Mouse (Mus musculus) heart, embryonic 10.5 days (tissue): ENCODE data around the gene Otop2. TPM values are rescaled to one million over a fixed set of nuclear protein-coding genes. Genes with fewer than 3 reads are reported as not detected.

Experiments
- DNase-seq: peaks from one replicate; pipeline ENCODE4 v3.0.0-alpha.2; 2017; ENCODE audit warnings: low spot score
- H3K27ac ChIP-seq: fragments of 300-500 bp; sonication (generic); 2 replicates; pipeline ENCODE4 v1.5.1; 2016; ENCODE audit warnings: mild to moderate bottlenecking
- H3K27me3 ChIP-seq: fragments of 300-500 bp; sonication (generic); 2 replicates; pipeline ENCODE4 v1.6.1; 2016; ENCODE audit warnings: mild to moderate bottlenecking; ENCODE audit not compliant: poor library complexity, insufficient read depth, severe bottlenecking
- H3K36me3 ChIP-seq: fragments of 300-500 bp; sonication (generic); 2 replicates; pipeline ENCODE4 v1.6.1; 2016; ENCODE audit warnings: mild to moderate bottlenecking, moderate library complexity
- H3K4me1 ChIP-seq: fragments of 300-500 bp; sonication (generic); 2 replicates; pipeline ENCODE4 v1.6.1; 2016; ENCODE audit warnings: mild to moderate bottlenecking
- H3K4me3 ChIP-seq: fragments of 300-500 bp; sonication (generic); 2 replicates; pipeline ENCODE4 v1.5.1; 2016; ENCODE audit warnings: mild to moderate bottlenecking, moderate library complexity
- H3K9me3 ChIP-seq: fragments of 300-500 bp; sonication (generic); 2 replicates; pipeline ENCODE4 v1.6.1; 2016; ENCODE audit warnings: mild to moderate bottlenecking, moderate library complexity
- WGBS: fragments of 180-500 bp; shearing (Covaris S2); methylation state at CpG from one replicate; pipeline ENCODE4 v1.1.7; 2016; 5-methylcytosine and 5-hydroxymethylcytosine counted together
- polyA plus RNA-seq: library from polyadenylated mRNA; unstranded; fragments of >200 nt; fragmentation: Nextera tagmentation; extraction: Ambion mirVana; gene quantifications from 2 replicates; pipeline ENCODE4 v1.2.1, GENCODE M21; 2016

The Otop2 gene
- polyA plus RNA-seq, 1 experiment from 2014 or later: not detected

DNA sequence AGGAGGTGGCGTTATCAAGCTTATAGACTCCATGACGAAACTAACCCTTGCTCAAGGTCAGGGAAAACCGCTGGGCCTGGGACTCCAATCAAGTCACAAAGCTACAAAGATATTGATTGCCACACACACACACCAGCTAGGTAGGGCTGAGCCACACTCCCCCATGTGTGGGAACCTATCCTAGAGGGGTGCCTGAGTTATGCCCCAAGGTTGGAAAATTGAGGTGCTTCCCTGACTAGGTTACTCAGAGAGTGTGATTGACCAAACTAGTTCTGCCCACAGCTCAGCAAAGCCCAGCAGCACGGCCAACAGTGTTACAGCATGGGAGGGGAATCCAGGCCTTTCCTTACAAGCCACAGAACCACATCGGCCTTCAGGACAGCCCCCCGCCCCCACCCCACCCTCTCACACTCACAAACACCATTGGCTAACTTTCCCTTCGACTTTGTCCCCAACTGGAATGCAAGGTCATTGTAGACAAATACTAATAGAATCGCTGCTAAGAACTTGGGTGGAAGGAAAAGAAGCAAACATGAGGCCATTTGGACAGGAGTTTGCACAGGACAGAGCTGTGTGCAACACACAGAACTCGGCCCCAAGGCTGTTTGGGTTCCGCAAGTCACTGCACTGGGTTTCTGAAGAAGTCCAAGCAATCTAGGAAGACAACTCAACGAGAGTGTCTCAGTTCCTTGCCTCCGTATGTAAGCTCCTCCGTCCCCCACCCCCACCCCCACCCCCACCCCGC is 14.2 kb upstream of the Otop2 start:
- peaks cover 33% of the 10 kb centered on the region for H3K27me3 ChIP-seq
- no peaks in the 10 kb centered on the region for H3K9me3 ChIP-seq
- peaks cover 36% of the 10 kb centered on the region for H3K4me1 ChIP-seq
- DNase-seq: no peak
- no peaks in the 10 kb centered on the region for H3K36me3 ChIP-seq
- H3K27ac ChIP-seq: peak overlapping the region; percentile 72
- 0 out of 2 replicates have a peak overlapping the region, but pooled peaks have one; percentile 16 for H3K4me3 ChIP-seq
- 54% methylated on average over 14 of the region's 14 CpGs for WGBS

DNA sequence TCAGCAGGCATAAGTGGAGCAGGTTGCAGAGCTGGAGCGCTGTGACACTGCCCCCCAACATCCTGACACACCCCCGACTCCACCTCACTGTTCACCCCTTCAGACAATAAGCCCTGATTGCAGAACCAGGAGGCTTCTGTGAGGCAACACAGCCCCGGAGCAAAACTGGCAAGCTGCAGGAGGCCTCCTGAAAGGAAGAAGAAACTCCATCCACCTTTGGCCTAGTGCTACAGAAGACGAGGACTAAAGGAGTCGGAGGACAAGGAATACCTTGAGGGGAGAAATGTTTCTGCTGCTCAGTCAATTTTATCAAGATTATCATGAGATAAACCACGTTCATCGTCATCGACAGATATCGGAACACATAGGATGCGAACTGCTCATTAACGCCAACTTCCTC is 11.0 kb upstream of the Otop2 start:
- no peak for DNase-seq
- WGBS: 86% methylated on average over 11 of the region's 11 CpGs
- Histone ChIP-seq H3K36me3 (no peaks in the 10 kb centered on the region), H3K27me3 (peaks cover 46% of the 10 kb centered on the region), H3K9me3 (no peaks in the 10 kb centered on the region), H3K4me1 (peaks cover 38% of the 10 kb centered on the region), H3K4me3 (no peak overlapping the region), H3K27ac (no peak overlapping the region)

DNA sequence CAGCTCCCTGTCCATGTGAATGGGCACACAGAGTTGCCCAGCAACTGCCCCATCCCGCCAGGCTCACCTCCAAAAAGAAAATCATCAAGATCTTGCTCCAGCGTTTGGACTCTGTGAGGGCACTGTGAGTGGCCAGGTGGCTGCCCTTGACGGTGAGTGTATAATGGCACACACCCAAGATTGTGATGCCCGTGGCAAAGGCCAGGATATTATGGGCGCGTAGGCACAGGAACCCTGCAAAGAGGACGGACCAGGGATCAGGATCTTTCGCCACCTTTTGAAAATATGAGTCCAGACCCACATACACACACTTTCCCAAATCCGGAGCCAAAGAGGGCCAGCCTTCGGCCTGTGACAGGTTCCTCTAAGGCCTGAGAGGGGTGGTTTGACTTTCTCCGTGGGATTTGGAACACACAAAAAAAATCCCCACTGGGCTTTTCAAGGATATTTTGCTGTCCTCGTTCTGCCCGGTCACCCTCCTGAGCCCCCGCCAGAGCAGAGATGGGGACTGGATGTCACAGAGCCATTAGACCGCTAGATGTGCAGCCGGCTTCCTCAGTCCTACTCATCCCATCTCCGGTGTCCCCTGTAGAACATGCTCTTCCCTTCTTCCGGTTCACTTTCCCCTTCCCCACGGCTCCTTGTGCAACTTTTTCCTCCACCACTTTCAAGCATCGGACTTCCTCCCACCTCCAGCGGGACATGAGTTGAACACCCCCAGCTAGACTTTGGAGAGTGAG is 10.3 kb upstream of the Otop2 start:
- Histone ChIP-seq H3K4me3 (peak overlapping the region; percentile 68), H3K27ac (peak overlapping the region; percentile 82), H3K36me3 (no peaks in the 10 kb centered on the region), H3K4me1 (peaks cover 35% of the 10 kb centered on the region), H3K27me3 (peaks cover 46% of the 10 kb centered on the region), H3K9me3 (no peaks in the 10 kb centered on the region)
- DNase-seq: no peak
- 57% methylated on average over 21 of the region's 21 CpGs for WGBS

DNA sequence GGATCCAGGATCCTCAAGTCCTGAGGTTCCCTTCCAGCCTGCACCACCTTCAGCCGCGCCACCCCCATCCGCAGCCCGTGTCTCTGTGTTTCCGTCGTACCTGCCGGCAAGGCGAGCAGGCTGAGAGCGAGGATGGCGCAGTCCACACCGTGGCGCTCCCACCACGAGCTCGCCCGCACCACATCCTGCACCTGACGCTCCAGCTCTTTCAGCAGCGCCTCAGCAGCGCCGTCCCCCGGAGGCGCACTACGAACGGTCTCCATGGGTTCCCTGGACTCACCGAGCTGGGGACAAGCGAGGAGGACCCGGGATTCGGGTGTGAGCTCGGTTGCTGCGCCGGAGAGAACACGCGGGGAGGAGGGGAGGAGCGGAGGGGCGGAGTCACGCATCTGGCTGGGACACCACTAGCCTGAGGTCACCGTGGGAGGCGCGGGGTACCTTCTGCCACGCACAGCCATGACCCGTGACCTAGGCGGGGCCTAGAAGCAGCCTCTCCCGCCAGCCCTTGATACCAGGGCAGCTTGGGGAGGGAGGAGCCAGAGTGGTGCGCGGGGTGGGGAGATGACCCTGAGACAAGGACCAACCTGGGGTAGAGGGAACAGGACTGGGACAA is 9.6 kb upstream of the Otop2 start, which contains the start of gene Fads6:
Fads6 (minus strand) TSS at position 450 of the 613 bp plus-strand sequence.
- peaks cover 28% of the 10 kb centered on the region for H3K4me1 ChIP-seq
- H3K27me3 ChIP-seq: peaks cover 46% of the 10 kb centered on the region
- H3K36me3 ChIP-seq: no peaks in the 10 kb centered on the region
- 1% methylated on average over 44 of the region's 44 CpGs for WGBS
- H3K4me3 ChIP-seq: peak within 1 kb of the TSS; percentile 68
- DNase-seq: no peak
- H3K27ac ChIP-seq: peak within 1 kb of the TSS; percentile 82
- no peaks in the 10 kb centered on the region for H3K9me3 ChIP-seq

DNA sequence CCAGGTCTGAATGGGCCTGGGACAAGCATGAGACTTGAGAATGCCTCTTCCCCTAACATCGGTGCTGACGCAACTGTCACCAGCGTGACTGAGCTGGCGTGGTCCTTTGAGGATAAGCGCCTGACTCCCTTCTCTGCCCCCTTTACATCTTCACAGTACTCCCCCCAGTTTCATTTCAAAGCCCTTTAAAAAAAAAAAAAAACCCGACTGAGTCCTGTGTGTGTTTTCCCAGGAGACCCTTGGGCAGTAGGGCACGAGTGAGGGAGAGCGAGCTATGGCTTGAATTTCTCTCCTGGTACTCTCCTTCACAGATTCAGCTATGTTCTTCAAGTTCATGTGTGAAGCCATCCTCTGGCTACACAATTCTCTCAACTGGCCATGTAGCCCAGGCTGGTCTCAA is 8.8 kb upstream of the Otop2 start:
- Histone ChIP-seq H3K4me3 (no peak overlapping the region), H3K36me3 (no peaks in the 10 kb centered on the region), H3K27ac (no peak overlapping the region), H3K9me3 (no peaks in the 10 kb centered on the region), H3K4me1 (peaks cover 19% of the 10 kb centered on the region), H3K27me3 (peaks cover 46% of the 10 kb centered on the region)
- WGBS: 61% methylated on average over 8 of the region's 8 CpGs
- no peak for DNase-seq

DNA sequence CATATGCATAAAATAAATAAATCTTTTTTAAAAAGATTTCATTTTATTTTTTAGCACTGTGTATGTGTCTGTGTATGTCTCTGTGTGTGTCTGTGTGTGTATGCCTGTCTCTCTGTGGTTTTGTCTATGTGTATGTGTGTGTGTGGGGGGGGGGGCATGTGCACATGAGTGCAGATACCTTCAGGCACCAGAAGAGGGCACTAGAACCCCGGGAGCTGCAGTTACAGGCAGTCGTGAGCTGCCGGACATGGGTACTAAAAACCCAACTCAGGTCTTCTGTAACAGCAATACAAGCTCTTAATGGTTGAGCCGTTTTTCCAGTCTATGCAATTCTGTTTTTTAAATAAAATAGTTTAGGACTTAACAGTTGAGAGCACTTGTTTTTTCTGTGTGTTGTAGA is 6.2 kb upstream of the Otop2 start:
- no peaks in the 10 kb centered on the region for H3K9me3 ChIP-seq
- no peak overlapping the region for H3K27ac ChIP-seq
- H3K4me1 ChIP-seq: peaks cover 18% of the 10 kb centered on the region
- H3K27me3 ChIP-seq: peaks cover 44% of the 10 kb centered on the region
- 76% methylated on average over 4 of the region's 4 CpGs for WGBS
- no peaks in the 10 kb centered on the region for H3K36me3 ChIP-seq
- no peak overlapping the region for H3K4me3 ChIP-seq
- no peak for DNase-seq

DNA sequence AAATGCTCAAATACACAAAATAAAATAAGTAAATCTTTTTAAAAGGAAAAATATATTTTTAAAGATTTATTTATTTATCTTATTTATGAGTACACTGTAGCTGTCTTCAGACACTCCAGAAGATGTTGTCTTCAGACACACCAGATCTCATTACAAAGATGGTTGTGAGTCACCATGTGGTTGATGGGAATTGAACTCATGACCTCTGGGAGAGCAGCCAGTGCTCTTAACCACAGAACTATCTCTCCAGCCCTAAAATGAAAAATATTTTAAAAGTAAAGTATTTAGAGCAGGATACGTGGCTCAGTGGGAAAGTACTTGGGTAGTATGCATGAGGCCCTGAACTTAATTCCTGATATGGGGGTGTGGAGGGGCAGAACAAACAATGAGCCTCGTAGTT is 5.6 kb upstream of the Otop2 start:
- no peak for DNase-seq
- peaks cover 44% of the 10 kb centered on the region for H3K27me3 ChIP-seq
- no peaks in the 10 kb centered on the region for H3K36me3 ChIP-seq
- H3K27ac ChIP-seq: no peak overlapping the region
- WGBS: 86% methylated on average over 2 of the region's 2 CpGs
- peaks cover 21% of the 10 kb centered on the region for H3K4me1 ChIP-seq
- H3K9me3 ChIP-seq: no peaks in the 10 kb centered on the region
- H3K4me3 ChIP-seq: no peak overlapping the region

DNA sequence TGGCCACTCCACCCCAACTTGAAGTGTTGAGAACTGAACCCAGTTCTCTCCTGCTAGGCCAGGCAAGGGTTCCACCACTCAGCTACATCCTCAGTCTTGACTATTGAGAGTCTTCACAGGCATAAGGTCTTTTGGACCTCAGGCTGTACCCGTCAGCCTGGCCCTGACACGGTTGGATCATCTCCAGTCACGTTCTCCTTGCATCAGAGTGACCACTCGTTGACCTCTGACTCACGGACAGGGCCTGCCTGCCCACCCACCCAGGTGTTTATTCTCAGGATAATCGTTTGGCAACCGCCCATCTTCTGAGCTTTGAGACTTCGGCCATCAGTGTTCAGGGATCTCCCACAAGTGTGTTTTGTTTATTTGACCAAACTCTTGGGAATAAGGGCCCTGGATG is 3.8 kb upstream of the Otop2 start:
- no peak for DNase-seq
- 59% methylated on average over 8 of the region's 8 CpGs for WGBS
- Histone ChIP-seq H3K36me3 (no peaks in the 10 kb centered on the region), H3K27me3 (peaks cover 44% of the 10 kb centered on the region), H3K4me3 (no peak overlapping the region), H3K4me1 (peaks cover 15% of the 10 kb centered on the region), H3K27ac (no peak overlapping the region), H3K9me3 (no peaks in the 10 kb centered on the region)

DNA sequence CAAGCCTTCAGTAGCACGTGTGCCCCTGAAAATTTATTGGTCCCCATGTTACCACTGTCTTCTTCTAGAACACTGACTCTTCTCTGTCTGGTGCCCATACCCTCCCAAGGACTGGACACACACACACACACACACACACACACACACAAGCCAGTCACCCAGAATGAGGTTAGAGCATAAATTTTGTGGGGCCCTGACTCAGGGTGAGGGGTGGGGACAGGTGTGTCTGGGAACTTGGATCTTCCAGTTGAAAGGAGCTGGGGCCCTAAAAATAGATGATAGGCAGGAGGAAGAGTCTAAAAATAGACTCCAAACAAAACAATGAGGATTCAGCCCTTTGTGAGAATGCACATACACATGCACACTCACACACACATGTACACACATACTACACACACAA is 1.8 kb downstream of the Otop2 start:
- Histone ChIP-seq H3K4me1 (peaks cover 30% of the 10 kb centered on the region), H3K9me3 (no peaks in the 10 kb centered on the region), H3K27ac (no peak overlapping the region), H3K36me3 (no peaks in the 10 kb centered on the region), H3K4me3 (no peak overlapping the region), H3K27me3 (peaks cover 64% of the 10 kb centered on the region)
- no peak for DNase-seq
- WGBS: 74% methylated on average over 1 of the region's 1 CpGs

DNA sequence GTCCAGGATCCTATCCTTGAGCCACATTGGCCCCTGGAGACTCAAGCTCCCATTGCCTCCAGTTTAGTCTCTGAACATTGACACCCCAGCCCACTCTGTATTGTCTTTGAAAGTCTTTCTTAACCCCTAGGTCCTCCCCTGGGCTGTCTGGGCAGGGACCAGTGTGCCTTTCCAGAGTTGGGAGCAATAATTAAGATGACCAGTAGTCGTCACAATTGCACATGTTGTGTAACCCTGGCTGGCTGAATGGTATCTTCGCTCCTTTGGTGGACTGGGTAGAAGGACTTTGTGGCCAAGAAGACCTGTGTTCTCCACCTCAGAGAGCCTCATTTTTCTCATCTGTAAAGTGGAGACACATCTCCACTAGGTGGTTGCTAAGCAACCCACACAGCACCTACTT is 7.3 kb downstream of the Otop2 start:
- Histone ChIP-seq H3K27me3 (peaks cover 82% of the 10 kb centered on the region), H3K36me3 (no peaks in the 10 kb centered on the region), H3K4me3 (no peak overlapping the region), H3K27ac (no peak overlapping the region), H3K9me3 (no peaks in the 10 kb centered on the region), H3K4me1 (peaks cover 16% of the 10 kb centered on the region)
- no peak for DNase-seq
- 41% methylated on average over 2 of the region's 2 CpGs for WGBS

DNA sequence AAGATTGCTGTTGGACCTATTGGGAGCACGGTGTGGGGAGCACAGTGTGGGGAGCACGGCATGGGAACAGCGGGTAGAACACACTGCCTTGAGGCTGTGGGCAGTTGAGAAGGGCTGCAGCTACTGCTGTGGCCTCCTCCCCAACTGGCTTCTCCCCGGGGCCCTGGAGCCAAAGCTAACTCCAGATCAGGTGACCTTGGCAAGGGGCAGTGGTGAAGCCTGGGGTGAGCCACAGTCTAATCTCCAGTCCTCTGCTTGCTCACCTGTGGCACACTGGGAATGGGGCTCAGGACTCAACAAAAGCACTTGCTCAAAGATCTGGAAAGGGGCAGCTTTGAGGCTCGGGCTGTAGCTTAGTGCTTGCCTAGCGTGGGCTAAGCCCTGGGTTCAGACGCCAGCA is 10.2 kb downstream of the Otop2 start:
- Histone ChIP-seq H3K9me3 (no peaks in the 10 kb centered on the region), H3K27me3 (peaks cover 100% of the 10 kb centered on the region), H3K4me1 (peaks cover 35% of the 10 kb centered on the region), H3K36me3 (no peaks in the 10 kb centered on the region), H3K27ac (no peak overlapping the region), H3K4me3 (no peak overlapping the region)
- no peak for DNase-seq
- 60% methylated on average over 7 of the region's 7 CpGs for WGBS

DNA sequence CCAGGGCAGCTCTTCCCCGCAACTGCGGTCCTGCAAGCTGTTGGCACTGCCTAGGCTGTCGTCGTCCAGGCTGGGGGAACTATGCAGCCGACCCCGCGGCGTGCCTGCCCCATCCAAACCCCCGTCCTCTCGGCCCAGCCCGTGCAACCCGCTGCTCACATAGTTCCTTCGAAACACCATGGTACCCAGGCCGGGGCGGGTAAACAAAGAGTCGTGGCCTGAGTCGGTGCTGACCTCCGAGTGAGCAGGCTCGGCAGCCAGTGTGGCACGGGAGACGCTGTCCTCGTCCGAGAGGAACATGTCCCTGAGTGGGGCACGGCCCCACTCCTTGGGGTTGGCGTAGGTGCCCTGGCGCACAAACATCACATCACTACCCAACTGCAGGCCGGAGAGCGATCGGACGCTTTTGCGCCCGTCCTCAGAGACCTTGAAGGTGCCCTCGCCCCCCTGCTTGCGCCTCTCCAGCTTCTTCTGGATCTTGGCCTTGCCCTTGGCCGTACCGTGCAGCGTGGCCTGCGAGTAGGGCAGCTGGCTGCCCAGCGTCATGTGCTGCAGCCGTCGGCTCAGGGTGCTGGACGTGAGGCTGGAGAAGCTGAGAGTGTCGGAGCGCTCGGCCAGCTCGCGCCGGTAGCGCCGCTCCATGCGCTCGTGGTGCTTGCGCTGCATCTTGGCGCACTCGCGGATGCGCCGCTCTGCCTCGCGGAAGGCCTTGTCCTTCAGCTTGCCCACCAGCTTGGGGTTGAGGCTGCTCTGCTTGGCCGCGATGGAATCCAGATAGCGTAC is 11.5 kb downstream of the Otop2 start:
- H3K27ac ChIP-seq: no peak overlapping the region
- H3K36me3 ChIP-seq: no peaks in the 10 kb centered on the region
- H3K4me3 ChIP-seq: peak overlapping the region; percentile 40
- no peak for DNase-seq
- peaks cover 100% of the 10 kb centered on the region for H3K27me3 ChIP-seq
- peaks cover 40% of the 10 kb centered on the region for H3K4me1 ChIP-seq
- H3K9me3 ChIP-seq: no peaks in the 10 kb centered on the region
- WGBS: 4% methylated on average over 63 of the region's 63 CpGs
